Mouse (Mus musculus) kidney, postnatal 14 days (tissue): ENCODE measurements around the gene 4932415D10Rik.

Source experiments
- DNase-seq: peaks from one replicate; pipeline ENCODE4 v3.0.0; 2022; ENCODE audit warnings: mixed read lengths

4932415D10Rik gene

GRCm38 (mm10) chr10:82316482-82316881 is at the start of gene 4932415D10Rik:
Gene 4932415D10Rik (minus strand): TSS chr10:82316582.
- no peak for DNase-seq

- DNase-seq: no peak
Measured at GRCm38 (mm10) chr10:82361911-82362310, 45.5 kb upstream of the 4932415D10Rik start.

DNA sequence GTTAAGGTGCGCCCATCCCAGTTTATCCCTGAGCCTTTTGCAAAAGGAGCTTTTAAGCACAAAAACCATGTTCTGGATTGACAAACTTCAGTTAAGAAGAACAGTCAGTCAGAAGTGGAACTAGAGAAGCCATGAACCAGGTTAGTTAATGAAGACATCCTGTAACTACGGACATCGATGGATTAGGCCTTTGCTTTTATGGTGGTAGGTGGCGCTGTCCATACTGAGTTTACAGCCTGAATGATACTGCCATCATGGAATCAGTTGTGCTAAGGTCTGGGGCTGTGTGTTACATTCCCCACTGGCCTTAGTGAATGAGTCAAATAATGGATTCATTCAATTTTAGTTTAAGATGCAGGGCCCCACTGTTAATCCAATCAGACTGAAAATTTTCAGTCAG is 39.0 kb upstream of the 4932415D10Rik start:
- no peak for DNase-seq

- peak; percentile 84 for DNase-seq
Measured at GRCm38 (mm10) chr10:82354083-82355010, 38.0 kb upstream of the 4932415D10Rik start, which contains the start of gene Gm4924. Gene Gm4924 (plus strand): TSS chr10:82354255.

DNA sequence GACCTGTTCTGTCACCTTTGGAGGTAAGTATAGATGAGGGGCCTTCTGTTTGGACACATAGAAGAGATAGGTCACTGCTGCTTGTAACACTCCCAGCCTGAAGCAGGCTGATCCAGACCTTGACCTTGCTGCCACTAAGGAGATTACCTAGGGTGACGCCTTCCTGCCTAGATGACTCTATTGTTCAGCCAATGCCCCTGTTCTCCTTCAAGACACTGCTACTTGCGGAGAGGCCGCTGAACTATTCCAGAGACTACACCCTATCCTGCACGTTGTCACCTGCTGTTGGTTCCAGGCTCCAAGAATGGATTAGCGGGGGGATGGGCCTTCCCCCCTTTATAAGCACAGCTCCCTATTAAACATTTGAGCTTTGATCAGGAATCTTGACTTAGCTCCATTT is 13.4 kb upstream of the 4932415D10Rik start:
- no peak for DNase-seq

DNA sequence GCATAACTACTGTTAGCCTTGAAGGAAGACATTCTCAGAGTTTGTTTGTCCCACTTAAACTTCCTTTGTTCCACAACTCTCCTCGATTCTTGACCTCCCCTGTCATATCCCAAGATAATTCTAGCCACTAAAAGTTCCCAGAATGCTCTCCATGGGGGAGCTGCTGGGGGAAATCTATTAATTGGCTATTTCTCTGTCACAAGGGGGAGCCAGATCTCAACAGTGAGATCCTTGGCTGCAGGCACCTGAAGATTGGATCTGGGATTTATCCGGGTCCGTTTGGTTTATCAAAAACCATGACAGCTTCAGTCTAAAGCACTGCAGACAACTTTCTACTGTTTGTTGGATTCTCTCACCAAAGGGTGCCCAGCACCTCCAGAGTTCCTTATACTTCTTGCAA is 3.8 kb upstream of the 4932415D10Rik start:
- DNase-seq: no peak

DNA sequence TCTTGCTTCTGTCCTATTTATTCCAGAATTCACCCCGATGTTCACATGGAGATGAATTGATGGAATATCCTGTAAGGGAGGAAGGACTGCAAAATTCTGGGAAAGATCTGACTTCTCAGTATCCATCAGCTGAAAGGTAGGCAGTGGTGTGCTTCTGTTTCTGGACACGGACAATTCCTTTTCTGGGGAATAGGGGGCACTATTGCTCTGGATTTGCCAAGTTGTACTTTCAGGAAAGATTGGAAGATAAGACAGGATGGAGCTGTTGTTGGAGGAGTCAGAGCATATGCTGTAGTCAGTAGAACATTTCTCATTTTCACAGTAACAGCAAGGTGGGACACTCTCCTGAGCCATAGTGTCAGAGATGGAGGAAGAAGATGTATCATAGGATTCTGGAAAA is 19.9 kb downstream of the 4932415D10Rik start:
- DNase-seq: no peak

- DNase-seq: no peak
Measured at GRCm38 (mm10) chr10:82257331-82257730, 59.1 kb downstream of the 4932415D10Rik start.

GRCm38 (mm10) chr10:82245021-82245420 is 71.4 kb downstream of the 4932415D10Rik start:
- no peak for DNase-seq

- DNase-seq: no peak
Measured at GRCm38 (mm10) chr10:82241401-82241788, 75.0 kb downstream of the 4932415D10Rik start.

- peak; percentile 88 for DNase-seq
Measured at GRCm38 (mm10) chr10:82240742-82241400, 75.5 kb downstream of the 4932415D10Rik start, which contains the start of gene Zfp938. Gene Zfp938 (minus strand): TSS chr10:82241280.
